Mouse (Mus musculus): ENCODE results near the gene Hs6st3. TPM values are rescaled to one million over a fixed set of nuclear protein-coding genes. Genes with fewer than 3 reads are reported as not detected.

The Hs6st3 gene
- polyA plus RNA-seq, 1 experiment from 2014 or later: 0.08 TPM

DNA sequence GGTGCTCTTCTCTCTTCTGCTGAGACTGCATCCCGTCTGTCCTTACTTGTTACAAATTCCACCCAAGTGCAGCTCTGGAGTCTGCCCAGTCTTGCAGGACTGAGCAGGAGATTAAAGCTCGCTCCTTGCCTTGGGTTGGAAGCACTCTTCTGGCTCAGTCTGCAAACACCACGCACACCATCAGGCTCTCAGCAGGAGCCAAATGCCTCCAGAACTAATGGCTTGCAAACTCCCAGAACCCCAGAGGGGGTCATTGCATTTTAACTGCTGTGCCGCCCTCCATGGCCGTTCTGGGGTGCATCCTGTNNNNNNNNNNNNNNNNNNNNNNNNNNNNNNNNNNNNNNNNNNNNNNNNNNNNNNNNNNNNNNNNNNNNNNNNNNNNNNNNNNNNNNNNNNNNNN lies 714.0 kb downstream of the Hs6st3 start:
- Histone ChIP-seq H3K36me3 (no peaks in the 10 kb centered on the region), H3K27ac (no peak overlapping the region), H3K4me3 (no peak overlapping the region), H3K9me3 (replicated peaks) (no peaks in the 10 kb centered on the region), H3K27me3 (no peaks in the 10 kb centered on the region; the same call in 1 of the 2 replicates), H3K4me1 (replicated peaks) (peaks cover 12% of the 10 kb centered on the region), H3K4me2 (peak overlapping the region; percentile 38), H3K9ac (no peak overlapping the region)
- ATAC-seq (replicated peaks; ENCODE audit: insufficient number of reproducible peaks, insufficient read depth, low FRiP score, low read depth): no peak
- WGBS: 8% methylated on average over 5 of the region's 5 CpGs

DNA sequence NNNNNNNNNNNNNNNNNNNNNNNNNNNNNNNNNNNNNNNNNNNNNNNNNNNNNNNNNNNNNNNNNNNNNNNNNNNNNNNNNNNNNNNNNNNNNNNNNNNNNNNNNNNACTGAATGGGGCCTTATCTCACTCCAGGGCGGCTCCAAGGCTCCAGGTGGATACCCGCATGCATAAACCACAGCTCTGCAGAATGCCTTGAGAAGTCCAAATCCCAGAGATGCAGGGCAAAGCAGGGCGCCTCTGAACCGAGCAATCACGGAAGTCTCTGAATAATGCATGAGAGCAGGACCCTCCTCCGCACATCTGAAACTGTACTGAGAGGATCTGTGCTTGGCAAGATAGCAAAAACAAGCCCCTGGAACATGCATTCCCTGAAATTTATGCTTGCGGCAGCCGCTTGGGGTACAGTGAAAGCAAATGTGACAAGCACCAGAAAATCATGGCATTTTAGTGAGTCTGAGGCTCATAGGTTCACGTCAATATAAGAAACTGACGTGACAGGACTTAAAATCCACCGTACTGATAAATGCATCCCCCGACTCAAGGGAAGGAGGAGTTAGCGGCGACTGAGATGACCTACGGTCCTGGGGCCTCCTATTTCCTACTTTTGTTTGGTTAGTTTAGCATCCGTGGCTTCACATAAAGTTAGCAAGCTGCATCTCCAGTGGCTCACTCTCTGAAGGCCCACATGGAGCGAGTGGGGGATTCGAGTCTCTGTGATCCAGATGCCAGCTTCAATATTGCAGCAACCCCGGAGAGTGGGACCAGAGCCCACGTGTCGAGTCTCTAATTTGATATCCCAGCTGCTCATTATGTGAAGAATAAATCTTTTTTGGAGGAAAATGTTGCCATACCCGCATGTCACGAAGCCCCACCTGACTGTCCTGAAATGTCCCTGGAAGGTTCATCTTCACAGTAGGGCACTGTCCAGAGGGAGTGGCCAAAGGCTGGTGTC lies 719.5 kb downstream of the Hs6st3 start:
- peak overlapping the region; percentile 61 for H3K4me2 ChIP-seq
- ATAC-seq (replicated peaks; ENCODE audit: insufficient number of reproducible peaks, insufficient read depth, low FRiP score, low read depth): no peak
- peak overlapping the region; percentile 31; the same call in 1 of the 2 replicates for H3K9ac ChIP-seq
- 48% methylated on average over 23 of the region's 23 CpGs for WGBS
- no peaks in the 10 kb centered on the region; the same call in 1 of the 2 replicates for H3K27me3 ChIP-seq
- peaks cover 8% of the 10 kb centered on the region for H3K4me1 ChIP-seq (replicated peaks)
- no peak overlapping the region for H3K27ac ChIP-seq
- no peaks in the 10 kb centered on the region for H3K36me3 ChIP-seq
- H3K4me3 ChIP-seq: peak overlapping the region; percentile 31
- H3K9me3 ChIP-seq (replicated peaks): no peaks in the 10 kb centered on the region

- Histone ChIP-seq H3K4me1 (replicated peaks) (no peaks in the 10 kb centered on the region), H3K27me3 (no peaks in the 10 kb centered on the region), H3K27ac (no peak overlapping the region), H3K9me3 (replicated peaks) (no peaks in the 10 kb centered on the region), H3K36me3 (no peaks in the 10 kb centered on the region), H3K4me3 (no peak overlapping the region), H3K4me2 (no peak overlapping the region), H3K9ac (no peak overlapping the region)
- 91% methylated on average over 4 of the region's 4 CpGs for WGBS
- no peak for ATAC-seq (replicated peaks; ENCODE audit: insufficient number of reproducible peaks, insufficient read depth, low FRiP score, low read depth)
These were observed 735.5 kb downstream of the Hs6st3 start for GRCm38 (mm10) chr14:119873617-119874016.

DNA sequence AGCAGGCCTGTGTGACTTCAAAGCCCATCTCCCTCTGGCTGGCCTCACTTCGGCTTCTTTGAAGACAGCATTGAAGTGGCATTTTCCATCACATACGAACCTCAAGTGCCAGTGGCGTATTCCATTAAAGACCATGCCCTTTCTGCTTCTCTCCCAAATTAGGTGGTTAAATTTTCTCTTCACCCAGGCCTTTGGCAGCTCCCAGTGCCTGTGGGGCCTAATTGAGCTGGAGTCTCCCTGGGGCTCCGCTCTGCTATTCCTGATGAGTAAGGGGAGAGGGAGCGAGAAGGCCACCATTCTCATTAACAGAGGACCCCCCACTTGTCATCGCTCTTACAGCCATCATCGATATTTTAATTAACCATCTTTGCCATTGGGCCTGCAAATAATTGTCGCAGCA lies 754.8 kb downstream of the Hs6st3 start:
- ATAC-seq (replicated peaks; ENCODE audit: insufficient number of reproducible peaks, insufficient read depth, low FRiP score, low read depth): no peak
- Histone ChIP-seq H3K4me3 (no peak overlapping the region), H3K27ac (no peak overlapping the region), H3K4me1 (replicated peaks) (no peaks in the 10 kb centered on the region), H3K9me3 (replicated peaks) (no peaks in the 10 kb centered on the region), H3K36me3 (no peaks in the 10 kb centered on the region), H3K9ac (no peak overlapping the region), H3K27me3 (no peaks in the 10 kb centered on the region), H3K4me2 (no peak overlapping the region)
- 82% methylated on average over 8 of the region's 8 CpGs for WGBS

GRCm38 (mm10) chr14:119895097-119895496 lies 757.0 kb downstream of the Hs6st3 start:
- no peak overlapping the region for H3K27ac ChIP-seq
- H3K4me2 ChIP-seq: no peak overlapping the region
- no peaks in the 10 kb centered on the region for H3K4me1 ChIP-seq (replicated peaks)
- whole genome bisulfite sequencing: 86% methylated on average over 8 of the region's 8 CpGs
- H3K9ac ChIP-seq: no peak overlapping the region
- no peaks in the 10 kb centered on the region for H3K27me3 ChIP-seq
- H3K9me3 ChIP-seq (replicated peaks): no peaks in the 10 kb centered on the region
- ATAC-seq (replicated peaks; ENCODE audit: insufficient number of reproducible peaks, insufficient read depth, low FRiP score, low read depth): no peak
- no peak overlapping the region for H3K4me3 ChIP-seq
- no peaks in the 10 kb centered on the region for H3K36me3 ChIP-seq

- Histone ChIP-seq H3K27ac (no peak overlapping the region), H3K4me1 (replicated peaks) (no peaks in the 10 kb centered on the region), H3K9ac (no peak overlapping the region), H3K4me2 (no peak overlapping the region), H3K36me3 (no peaks in the 10 kb centered on the region), H3K4me3 (no peak overlapping the region), H3K9me3 (replicated peaks) (no peaks in the 10 kb centered on the region), H3K27me3 (no peaks in the 10 kb centered on the region)
- WGBS: 36% methylated on average over 10 of the region's 10 CpGs
- ATAC-seq (replicated peaks; ENCODE audit: insufficient number of reproducible peaks, insufficient read depth, low FRiP score, low read depth): no peak
These were observed 757.8 kb downstream of the Hs6st3 start for GRCm38 (mm10) chr14:119895765-119896465.

DNA sequence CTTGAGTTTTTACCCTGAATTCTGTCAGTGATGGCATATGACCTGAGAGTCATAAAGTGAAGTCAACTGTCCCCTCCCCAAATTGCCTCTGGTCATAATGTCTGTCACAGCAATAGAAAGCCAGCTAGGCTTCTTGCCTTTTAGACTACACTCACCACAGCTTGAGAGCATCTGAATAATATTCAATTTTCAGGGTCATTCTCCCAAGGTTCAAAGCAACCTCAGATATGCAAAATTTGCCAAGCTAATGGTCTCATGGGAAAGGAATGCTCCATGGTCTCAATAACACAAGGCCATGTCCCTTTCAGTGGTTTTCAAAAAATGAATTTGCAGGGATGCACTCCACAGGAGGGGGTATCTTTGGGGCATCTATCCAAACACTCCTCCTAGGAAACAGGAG lies 764.3 kb downstream of the Hs6st3 start:
- H3K4me1 ChIP-seq (replicated peaks): no peaks in the 10 kb centered on the region
- H3K27me3 ChIP-seq: no peaks in the 10 kb centered on the region
- no peaks in the 10 kb centered on the region for H3K9me3 ChIP-seq (replicated peaks)
- H3K36me3 ChIP-seq: no peaks in the 10 kb centered on the region
- no peak overlapping the region for H3K4me2 ChIP-seq
- ATAC-seq (replicated peaks; ENCODE audit: insufficient number of reproducible peaks, insufficient read depth, low FRiP score, low read depth): no peak
- H3K27ac ChIP-seq: no peak overlapping the region
- no peak overlapping the region for H3K4me3 ChIP-seq
- no peak overlapping the region for H3K9ac ChIP-seq

GRCm38 (mm10) chr14:119908032-119908675 lies 770.0 kb downstream of the Hs6st3 start:
- H3K4me2 ChIP-seq: peak overlapping the region; percentile 45

DNA sequence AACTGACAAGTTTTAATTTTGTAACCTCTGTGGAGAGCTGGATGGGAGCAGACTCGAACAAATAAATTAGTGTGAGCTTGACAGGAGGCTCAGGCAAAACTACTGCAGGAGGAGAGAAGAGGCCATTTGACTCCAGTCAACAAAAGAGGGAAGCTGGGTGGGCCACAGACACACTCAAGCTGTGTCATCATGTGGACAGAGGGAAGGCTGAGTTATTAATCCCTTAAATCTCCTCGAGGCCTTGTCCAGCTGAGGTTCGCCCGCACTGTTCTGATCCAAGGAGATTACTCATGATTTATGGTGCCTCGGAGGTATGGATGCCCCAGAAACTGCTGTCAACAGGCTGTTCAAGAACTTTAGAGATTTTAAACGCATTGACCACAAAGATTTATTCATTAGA lies 776.4 kb downstream of the Hs6st3 start:
- H3K36me3 ChIP-seq: no peaks in the 10 kb centered on the region
- 71% methylated on average over 6 of the region's 6 CpGs for WGBS
- H3K9me3 ChIP-seq (replicated peaks): no peaks in the 10 kb centered on the region
- H3K27ac ChIP-seq: no peak overlapping the region
- no peaks in the 10 kb centered on the region for H3K4me1 ChIP-seq (replicated peaks)
- H3K4me2 ChIP-seq: no peak overlapping the region
- ATAC-seq (replicated peaks; ENCODE audit: insufficient number of reproducible peaks, insufficient read depth, low FRiP score, low read depth): no peak
- no peaks in the 10 kb centered on the region for H3K27me3 ChIP-seq
- no peak overlapping the region for H3K9ac ChIP-seq
- no peak overlapping the region for H3K4me3 ChIP-seq

More at GRCm38 (mm10) chr14:119908032-119908675, 770.0 kb downstream of the Hs6st3 start:
- WGBS: 45% methylated on average over 13 of the region's 13 CpGs
- Histone ChIP-seq H3K27ac (no peak overlapping the region), H3K9me3 (replicated peaks) (no peaks in the 10 kb centered on the region), H3K27me3 (no peaks in the 10 kb centered on the region), H3K4me3 (no peak overlapping the region), H3K4me1 (replicated peaks) (no peaks in the 10 kb centered on the region), H3K36me3 (no peaks in the 10 kb centered on the region), H3K9ac (no peak overlapping the region)
- ATAC-seq (replicated peaks; ENCODE audit: insufficient number of reproducible peaks, insufficient read depth, low FRiP score, low read depth): no peak

- Histone ChIP-seq H3K27ac (no peak overlapping the region), H3K27me3 (no peaks in the 10 kb centered on the region), H3K4me1 (replicated peaks) (no peaks in the 10 kb centered on the region), H3K9me3 (replicated peaks) (no peaks in the 10 kb centered on the region), H3K36me3 (no peaks in the 10 kb centered on the region), H3K9ac (no peak overlapping the region), H3K4me3 (no peak overlapping the region), H3K4me2 (no peak overlapping the region)
- no peak for ATAC-seq (replicated peaks; ENCODE audit: insufficient number of reproducible peaks, insufficient read depth, low FRiP score, low read depth)
- 67% methylated on average over 6 of the region's 6 CpGs for WGBS
These were observed 780.3 kb downstream of the Hs6st3 start for GRCm38 (mm10) chr14:119918281-119919034.

DNA sequence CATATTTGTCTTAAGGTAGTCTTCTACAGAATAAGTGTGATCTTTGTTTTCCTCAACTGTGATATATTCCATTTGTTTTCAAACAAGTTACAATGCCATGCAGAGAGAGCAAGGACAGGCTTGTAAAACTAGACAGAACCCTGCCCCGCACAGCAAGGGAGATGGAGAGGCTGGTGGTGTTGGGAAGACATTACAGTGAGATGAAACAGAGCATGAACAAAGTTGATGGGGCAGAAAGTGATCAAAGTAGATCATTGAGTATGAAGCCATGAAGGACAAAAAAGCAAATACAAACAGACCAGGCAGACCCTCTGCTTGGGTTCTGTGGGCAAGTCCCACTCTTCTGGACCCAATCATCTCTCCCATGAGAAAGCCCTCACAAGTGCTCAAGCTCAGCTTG lies 781.0 kb downstream of the Hs6st3 start:
- Histone ChIP-seq H3K4me3 (no peak overlapping the region), H3K27ac (no peak overlapping the region), H3K36me3 (no peaks in the 10 kb centered on the region), H3K27me3 (no peaks in the 10 kb centered on the region), H3K4me1 (replicated peaks) (no peaks in the 10 kb centered on the region), H3K4me2 (no peak overlapping the region), H3K9ac (no peak overlapping the region), H3K9me3 (replicated peaks) (no peaks in the 10 kb centered on the region)
- no peak for ATAC-seq (replicated peaks; ENCODE audit: insufficient number of reproducible peaks, insufficient read depth, low FRiP score, low read depth)
- WGBS: 79% methylated on average over 1 of the region's 1 CpGs

Measured in heart, embryonic 15.5 days (tissue).